Mouse (Mus musculus): ENCODE results near the gene Abtb2.

GRCm38 (mm10) chr2:103680364-103681110 lies 114.4 kb downstream of the Abtb2 start:
- no peak for TF ChIP-seq POLR2A (IDR thresholded peaks at IDR 0.05; ENCODE audit: insufficient read length, low read depth)
- TF ChIP-seq E2F4 (IDR thresholded peaks at IDR 0.05; ENCODE audit: insufficient read depth): no peak
- no peak for TF ChIP-seq POLR2AphosphoS2 (IDR thresholded peaks at IDR 0.05; ENCODE audit: insufficient read length, low read depth)
- no peak for TF ChIP-seq USF1 (IDR thresholded peaks at IDR 0.05; ENCODE audit: low read depth)
- no peak for TF ChIP-seq TCF12 (IDR thresholded peaks at IDR 0.05; ENCODE audit: insufficient read depth, poor library complexity, severe bottlenecking)
- no peak for TF ChIP-seq MAX (IDR thresholded peaks at IDR 0.05; ENCODE audit: low read depth)
- TF ChIP-seq TCF3 (IDR thresholded peaks at IDR 0.05; ENCODE audit: insufficient read length, low read depth): no peak
- no peak for TF ChIP-seq CEBPB (IDR thresholded peaks at IDR 0.05; ENCODE audit: insufficient read depth, poor library complexity, severe bottlenecking)
- TF ChIP-seq MYOD1 (IDR thresholded peaks at IDR 0.05; ENCODE audit: control insufficient read depth in 1 of 3, insufficient read length in 2 of 3, low read depth in 2 of 3): no peak
- no peak for TF ChIP-seq MYOG (IDR thresholded peaks at IDR 0.05; ENCODE audit: control insufficient read depth in 1 of 3, insufficient read depth in 1 of 3, insufficient read length in 2 of 3, low read depth in 2 of 3)
- TF ChIP-seq REST (IDR thresholded peaks at IDR 0.05; ENCODE audit: insufficient read depth, insufficient read length): no peak
